Mouse (Mus musculus) spleen, adult 12 weeks (tissue): Measurements from ENCODE around the gene Atrnl1.
"Not testable (repeated sequence)": the region's sequence is repeated elsewhere in the genome, so short reads cannot be mapped to it uniquely, and the experiment has no call there.

Experiments used
- DNase-seq: peaks from one replicate; pipeline ENCODE4 v3.0.0; 2022; ENCODE audit warnings: low spot score

Atrnl1 gene

DNA sequence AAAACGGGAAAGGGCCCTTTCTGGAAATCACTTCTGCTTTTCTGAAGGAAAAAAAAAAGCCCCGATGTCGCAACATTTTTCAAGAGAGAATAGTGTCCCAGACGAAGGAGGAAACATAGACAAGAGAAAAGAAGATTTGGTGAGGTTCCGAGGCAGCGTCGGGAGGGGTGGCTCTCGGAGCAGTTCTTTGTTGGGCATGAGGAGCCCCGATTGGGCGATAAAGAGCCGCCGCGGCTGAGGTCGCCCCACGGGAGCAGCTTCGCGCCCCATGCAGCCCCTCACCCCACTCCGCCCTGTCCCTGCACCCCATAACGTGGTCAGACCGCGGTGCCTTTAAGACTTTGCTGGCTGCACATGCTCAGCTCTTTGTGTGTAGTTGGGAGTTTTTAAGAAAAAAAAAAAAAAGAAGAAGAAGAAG lies 767 bp upstream of the Atrnl1 start:
- no peak for DNase-seq

DNA sequence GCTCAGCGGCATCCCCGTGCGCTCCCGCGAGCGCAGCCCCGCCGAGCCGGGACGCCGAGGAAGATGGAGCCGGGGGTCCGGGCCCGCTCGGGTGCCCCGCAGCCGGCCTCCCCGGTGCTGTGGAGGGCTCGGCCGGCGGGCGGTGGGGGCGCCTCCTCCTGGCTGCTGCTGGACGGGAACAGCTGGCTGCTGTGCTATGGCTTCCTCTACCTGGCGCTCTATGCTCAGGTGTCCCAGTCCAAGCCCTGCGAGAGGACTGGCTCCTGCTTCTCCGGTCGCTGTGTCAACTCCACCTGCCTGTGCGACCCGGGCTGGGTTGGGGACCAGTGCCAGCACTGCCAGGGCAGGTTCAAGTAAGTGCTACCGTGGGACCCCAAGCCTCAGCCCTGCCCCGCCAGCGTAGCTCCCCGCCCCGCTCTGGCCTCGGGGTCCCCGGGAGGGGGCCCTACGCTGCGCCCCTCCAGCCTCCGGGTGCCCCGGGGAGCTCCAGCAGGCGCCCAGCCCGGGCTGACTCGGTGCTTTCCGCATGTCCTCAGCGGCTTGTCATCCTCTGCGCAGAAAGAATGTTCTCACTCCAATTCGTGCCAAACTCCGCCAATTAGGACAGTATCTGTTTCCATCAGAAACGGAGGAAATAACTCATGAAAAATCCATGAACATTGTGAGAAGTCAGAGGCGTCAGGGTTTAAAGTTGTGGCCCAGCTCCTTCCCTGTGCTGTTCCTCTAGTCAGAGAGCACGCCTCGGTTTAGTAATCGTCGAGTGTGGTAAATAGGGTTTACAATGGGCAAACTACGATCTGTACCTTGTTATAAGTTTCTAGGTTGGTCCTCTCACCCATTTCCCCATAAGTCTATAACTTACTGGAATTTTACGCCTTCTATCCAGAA lies 701 bp downstream of the Atrnl1 start:
- no peak for DNase-seq

DNA sequence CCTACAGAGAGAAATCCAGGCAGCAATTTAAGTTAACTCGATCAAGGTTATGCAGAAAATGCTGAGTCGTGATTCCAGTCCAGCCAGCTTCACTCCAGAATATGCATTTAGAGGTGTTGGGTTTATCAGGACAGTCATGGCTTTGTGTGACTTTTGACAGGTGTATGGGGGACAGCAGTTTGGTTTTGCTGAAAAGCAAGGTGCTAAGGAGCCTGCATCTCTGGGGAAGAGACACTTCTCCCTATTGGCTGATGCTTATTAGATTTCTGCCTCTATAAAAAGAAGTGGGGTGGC lies 1.3 kb downstream of the Atrnl1 start:
- no peak for DNase-seq

DNA sequence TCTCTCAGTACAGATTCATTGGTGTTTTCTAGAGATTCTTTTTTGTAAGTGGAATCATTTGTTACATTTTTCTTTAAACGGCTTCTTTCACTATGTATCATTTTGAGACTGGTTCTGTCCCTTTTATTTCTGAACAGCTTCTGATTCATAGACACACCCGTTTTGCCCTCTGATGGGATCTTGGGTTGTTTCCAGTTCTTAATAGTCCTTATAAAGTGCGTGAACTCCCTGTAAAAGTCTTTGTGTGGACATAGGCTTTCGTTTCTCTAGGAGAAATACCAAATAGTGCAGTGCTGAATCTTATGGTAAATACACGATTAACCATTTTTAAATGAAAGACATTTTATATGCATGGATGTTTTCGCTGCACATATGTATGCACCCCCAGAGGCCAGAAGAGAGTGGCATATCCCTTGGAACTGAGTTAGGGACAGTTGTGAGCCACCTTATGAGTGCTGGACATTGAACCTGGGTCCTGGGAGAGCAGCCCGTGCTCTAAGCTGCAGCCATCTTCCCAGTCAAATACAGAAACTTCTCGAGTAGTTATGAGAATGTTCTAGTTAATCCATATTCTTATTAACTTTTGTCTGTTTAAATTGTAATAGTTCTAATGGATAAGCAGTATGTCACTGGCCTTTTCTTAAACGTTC lies 5.3 kb downstream of the Atrnl1 start:
- DNase-seq, result no peak

DNA sequence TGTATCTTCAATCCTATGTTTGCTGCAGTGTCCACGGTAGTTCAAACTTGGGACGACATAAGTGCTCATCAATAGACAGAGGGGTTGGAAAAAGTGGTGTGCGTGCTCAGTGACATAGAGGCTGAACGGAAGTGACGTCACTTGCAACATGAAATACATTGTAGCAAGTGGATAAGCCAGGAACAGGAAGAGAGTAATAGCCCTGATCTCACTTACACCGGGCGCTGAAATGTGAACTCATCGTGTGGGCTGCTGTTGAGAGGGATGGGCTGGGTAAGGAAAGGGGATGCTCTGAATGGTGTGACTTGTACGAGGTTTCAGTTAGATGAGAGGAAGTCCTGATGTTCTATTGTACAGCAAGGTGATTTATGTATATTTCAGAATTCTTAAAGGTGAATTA lies 8.3 kb downstream of the Atrnl1 start:
- no peak for DNase-seq

DNA sequence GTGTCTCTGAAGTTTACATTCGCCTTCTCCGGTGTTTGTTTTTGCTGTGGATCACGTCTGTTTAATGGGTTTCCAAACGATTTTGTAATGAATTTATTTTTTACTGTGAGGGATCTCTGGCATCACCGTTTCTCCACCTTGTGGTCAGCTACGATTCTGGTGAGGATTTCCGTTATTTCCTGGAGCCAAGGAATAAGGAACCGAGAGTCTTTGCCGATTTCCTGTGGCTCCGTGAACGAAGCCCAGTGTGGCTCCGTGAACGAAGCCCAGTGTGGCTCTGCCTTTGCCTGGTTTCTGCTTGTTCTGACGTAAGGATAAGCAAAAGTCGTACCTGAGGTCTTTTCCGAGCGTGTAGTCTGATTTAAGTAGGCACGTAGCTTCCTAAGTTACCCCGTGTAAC lies 11.0 kb downstream of the Atrnl1 start:
- DNase-seq, result no peak

DNA sequence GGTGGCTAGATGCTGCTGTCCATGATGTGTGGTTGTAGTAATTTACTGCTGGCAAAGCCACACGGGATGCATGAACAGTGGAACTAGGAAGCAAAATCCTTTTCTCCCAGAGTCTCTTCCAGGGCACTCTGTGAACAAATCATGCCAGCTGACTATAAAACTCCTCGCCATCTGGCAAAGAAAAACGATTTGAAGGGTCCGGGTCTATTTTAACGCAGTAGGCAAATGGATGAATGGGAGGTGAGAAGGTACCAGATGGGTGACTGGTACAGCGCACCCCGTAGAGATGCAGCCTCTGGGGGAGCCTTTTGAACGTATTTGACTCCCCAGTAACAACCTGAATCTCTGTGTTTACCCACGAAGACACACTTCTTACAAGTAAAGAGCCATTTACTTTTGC lies 14.9 kb downstream of the Atrnl1 start:
- DNase-seq, result no peak

DNA sequence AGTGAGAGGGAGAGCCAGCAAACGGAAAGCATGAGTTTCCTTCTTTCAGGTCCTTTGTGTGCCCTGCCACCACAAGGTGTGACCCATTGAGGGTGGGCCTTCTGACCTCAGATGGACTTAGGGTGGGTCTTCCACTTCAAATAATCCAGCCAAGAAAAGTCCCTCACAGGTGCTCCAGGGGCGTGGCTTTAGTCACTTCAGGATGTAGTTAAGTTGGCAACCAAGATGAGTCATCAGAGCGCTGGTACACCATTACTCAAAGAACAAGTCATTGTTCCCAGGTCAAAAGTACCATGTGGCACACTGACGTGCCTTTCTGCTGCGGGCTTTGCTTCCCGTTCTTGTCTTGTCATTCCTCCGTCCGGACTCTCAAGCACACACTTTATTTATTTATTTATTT lies 16.4 kb downstream of the Atrnl1 start:
- no peak for DNase-seq

DNA sequence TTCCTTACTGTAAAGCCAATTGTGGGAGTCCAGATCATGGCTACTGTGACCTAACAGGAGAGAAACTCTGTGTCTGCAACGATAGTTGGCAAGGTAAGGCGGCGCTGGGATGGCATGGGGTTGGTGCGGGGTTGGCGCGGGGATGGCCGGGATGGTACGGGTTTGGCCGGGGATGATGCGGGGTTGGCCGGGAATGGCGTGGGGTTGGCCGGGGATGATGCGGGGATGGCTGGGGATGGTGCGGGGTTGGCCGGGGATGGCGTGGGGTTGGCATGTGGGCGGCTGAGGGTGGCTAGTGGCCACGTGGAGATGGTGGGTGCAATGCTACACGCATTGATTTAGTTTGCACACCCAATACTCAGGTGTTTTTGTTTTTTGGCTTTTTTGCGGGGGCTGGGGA lies 31.7 kb downstream of the Atrnl1 start:
- no peak for DNase-seq

DNA sequence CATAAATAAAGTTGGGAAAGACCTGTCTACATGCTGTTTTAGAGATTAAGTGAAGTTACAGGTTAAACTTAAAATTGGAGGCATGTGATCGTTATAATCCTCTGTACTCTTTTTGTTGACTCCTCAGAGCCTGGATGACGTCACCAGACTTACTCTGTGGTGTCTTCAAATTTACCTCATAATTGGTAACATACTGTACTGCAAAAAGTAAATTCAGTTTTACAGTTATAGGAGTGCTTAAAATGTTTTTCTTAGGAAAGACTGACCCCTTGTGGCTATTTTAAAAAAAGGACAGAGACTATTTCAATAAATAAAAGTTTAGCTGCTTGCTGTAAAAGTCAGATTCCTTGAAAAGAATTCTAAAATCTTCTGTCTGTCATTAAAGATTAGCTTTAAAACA lies 32.1 kb downstream of the Atrnl1 start:
- no peak for DNase-seq

DNA sequence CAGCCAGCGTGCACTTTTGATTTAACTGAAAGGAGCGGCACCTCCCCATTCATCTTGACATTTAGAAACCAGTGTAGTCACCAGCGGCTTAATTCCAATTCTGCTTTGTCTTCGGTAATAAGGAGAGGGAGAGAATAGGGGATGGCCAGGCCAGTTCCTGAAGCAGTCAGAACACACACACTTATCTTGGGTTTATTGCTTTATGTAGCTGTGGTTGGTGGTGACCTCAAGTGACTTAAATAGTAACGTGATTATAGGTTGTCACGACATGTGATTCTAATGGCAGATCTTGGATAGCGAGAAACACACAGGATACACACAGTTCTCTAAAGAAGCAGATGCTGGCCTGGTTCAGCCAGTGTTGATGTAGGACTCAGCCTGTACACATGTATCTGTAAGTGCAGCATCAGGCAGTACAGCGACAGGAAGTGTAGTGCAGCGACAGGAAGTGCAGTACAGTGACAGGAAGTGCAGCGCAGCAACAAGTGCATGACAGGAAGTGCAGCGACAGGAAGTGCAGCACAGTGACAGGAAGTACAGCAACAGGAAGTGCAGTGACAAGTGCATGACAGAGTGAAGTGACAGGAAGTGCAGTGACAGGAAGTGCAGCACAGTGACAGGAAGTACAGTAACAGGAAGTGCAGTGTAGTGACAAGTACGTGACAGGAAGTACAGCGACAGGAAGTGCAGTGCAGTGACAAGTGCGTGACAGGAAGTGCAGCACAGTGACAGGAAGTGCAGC lies 37.5 kb downstream of the Atrnl1 start:
- DNase-seq, result no peak

DNA sequence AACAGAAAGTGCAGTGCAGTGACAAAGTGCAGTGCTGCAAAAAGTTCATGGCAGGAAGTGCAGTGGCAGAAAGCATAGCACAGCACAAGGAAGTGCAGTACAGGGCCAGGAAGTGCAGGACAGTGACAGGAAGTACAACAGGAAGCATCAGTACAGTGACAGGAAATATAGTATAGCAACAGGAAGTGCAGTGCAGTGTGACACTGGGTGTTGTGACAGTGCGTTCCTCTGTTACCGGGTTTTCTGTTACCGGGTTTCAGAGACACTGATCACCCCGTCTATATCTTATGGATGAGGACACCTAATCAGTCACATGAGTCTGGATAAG lies 38.1 kb downstream of the Atrnl1 start:
- no peak for DNase-seq

DNA sequence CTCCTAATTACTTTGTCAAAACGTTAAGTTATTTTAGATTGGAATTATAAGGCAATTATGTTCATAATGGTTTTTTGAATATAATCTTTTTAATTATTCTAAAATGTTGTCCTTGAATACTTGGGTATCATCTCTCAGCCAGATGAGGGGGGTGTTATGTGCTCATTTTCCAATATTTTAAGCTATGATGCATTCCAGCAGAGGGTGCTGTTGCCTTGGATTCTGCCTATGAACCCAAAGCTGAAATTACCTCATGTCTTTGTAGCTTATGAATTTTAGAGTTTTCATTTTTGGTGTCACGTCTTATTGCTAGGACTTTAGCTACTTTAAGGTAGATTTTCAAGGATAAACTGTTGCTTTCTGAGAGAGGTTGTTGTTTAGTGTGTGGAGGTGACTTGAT lies 44.2 kb downstream of the Atrnl1 start:
- DNase-seq, result no peak

DNA sequence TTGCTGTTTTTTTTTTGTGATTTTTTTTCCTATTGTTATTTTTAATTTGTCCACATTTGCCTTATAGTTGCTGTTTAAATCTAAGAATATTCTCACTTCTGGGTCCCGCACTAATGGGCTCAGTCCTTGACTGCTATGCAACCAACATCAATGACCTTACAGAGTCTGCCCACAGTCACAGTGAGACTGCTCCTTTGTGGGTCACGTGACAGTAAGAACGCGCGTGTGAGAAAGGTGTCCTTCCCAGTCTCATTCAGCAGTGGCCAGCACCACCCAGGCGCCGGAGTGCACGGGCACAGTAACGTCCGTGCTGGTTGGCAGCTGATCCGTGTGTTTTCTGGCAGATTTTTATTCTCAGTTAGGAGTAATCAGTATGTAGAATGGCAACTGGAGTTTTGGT lies 44.7 kb downstream of the Atrnl1 start:
- DNase-seq, result no peak

DNA sequence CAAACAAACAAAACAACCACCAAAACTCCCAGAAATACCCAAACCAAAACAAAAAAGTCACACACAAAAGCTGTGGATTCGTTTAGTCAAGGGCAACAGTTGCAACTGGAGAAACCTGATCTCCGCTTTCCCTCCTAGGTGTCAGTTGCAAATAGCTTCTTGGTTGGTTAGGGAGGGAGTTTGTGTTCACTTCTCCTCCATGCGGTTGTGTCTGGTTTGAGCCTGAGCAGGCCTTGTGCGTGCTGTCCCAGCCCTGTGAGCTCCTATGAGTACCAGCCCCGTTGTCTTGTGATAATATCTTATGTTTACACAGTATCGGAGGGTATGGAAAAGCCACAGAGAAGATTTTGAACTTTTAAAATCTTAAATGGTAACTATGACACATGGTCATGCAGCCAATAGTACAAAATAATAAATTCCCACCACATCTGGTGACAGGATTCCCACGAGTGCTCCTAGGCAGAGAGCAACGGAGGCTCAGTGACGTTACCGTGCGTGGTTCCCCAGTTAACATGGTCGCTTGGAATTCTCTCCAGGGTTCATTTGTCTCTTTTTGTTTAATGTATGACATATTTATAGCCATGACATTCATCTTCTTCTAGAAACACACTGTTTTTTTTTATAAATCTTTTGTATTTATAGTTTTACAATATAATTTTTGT lies 46.7 kb downstream of the Atrnl1 start:
- DNase-seq, result no peak

DNA sequence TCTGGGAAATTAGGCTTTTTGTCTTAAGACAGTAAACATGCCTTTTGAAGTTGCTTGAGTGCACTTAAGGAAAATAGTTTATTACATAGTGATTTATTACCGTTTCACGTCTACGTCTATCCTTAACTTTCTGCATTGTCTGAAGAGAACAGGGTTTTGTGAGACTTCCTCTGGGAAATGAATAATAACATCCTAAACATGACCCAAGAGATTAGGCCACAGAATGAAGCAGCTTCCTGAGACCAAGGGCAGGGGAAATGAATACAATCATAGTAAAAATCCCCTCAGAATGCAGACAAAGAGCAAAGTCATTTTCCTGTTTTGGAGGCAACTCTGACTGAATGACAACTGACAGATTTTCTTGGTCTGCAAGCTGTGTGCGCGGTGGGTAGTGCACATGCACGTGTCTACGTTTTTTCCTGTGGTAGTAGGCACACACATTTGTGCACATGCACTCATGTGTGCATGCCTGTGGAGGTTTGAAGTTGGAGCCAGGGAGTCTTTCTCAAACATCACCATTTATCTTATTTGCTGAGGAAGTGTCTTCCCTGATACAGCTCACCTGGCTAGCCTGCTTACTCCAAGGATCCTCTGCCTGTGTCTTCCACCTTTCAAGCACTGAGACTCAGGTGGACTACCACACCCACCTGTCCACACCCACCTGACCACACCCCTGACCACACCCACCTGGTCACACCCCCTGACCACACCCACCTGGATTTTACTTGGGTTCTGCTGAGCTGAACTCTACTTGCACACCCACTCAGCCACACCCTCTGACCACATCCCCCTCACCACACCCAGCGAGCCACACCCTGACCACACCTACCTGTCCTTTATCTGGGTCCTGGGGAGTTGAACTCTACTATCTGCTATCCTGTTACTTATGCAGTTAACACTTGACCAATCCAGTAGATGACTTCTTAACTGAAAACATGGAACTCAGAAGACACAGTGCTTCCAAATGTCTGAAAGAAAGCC lies 47.6 kb downstream of the Atrnl1 start:
- no peak for DNase-seq

DNA sequence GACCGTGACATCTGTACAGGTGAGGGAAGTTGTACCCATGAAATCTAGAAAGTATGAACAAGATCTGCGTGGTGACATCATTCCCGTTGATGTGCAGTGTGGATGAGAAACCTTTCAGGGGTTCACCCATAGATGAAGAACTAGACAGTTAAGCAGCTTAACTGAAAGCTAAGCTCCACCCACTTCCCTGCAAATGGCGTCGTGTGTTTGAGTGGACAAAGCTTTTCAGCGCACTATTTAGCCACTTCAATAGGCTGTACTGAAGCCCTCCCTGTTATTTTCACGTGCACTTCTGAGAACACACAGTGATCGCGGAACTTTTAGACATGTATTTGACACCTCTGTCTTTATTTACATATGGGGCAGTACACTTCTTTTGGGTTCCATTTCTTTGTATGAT lies 56.2 kb downstream of the Atrnl1 start:
- no peak for DNase-seq

DNA sequence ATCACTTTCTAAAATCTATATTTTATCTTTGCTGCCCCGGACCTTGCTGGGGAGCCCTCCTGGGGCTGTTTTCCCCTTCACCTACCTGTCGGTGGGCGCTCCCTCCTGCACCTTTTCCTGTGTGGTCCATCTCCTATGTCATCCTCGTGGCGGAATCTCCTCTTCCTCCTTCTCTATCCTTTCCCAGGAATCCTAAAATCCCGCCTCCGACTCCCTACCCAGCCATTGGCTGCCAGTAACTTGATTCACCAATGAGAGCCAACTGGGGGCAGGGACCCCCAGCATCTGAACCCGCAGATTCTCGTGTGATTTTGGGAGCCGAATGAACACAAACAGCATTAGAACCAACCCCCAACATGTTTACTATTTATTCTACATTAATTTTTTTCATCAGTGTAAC lies 57.1 kb downstream of the Atrnl1 start:
- no peak for DNase-seq

DNA sequence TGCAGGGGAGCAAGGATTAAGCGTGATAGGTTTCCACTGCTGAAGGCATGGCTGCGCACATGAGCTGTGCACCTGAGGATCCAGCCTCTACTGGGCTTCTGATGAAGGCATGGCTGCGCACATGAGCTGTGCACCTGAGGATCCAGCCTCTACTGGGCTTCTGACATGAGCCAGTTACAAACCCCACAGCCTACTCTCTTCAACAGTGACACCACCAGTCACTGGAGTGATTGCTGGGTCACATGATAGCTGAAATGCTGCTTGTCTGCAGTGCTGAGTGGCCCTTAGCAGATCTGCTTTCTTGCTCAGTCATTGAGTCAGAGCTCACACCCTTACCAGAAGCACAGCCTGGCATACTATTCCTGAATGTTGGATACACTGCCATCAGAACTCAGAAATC lies 68.6 kb downstream of the Atrnl1 start:
- no peak for DNase-seq

DNA sequence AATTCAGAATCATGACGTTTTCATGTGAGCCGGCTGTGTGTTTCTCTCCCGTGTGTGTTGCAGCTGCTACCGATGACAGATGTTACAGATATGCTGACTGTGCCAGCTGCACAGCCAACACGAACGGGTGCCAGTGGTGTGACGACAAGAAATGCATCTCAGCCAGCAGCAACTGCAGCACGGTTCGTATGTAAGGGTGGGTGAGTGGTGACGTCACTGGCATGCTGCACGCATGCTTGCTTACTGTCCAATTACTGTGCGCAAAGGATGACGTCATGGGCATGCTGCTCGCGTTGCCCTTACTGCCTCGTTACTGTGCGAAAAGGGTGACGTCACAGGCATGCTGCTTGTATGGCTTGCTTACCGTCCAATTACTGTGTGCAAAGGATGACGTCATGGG lies 75.8 kb downstream of the Atrnl1 start:
- DNase-seq, result no peak

DNA sequence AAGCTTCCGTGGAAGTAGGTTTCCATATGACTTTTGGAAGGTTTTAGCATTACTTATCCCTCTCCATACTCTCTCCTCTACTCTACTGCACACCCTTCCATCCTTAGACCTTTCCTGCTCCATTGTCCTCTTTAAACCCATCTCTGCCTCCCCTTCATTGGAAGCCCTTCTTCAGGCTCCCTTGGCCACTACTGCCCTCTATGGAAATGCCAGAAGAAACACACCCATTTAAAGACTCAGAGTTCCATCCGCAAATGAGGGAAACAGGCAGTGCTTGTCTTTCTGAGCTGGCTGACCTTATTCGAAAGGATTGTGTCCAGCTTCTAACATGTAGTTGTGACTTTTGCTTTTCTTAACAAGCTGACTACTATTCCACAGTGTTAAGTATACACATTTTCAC lies 81.7 kb downstream of the Atrnl1 start:
- no peak for DNase-seq

DNA sequence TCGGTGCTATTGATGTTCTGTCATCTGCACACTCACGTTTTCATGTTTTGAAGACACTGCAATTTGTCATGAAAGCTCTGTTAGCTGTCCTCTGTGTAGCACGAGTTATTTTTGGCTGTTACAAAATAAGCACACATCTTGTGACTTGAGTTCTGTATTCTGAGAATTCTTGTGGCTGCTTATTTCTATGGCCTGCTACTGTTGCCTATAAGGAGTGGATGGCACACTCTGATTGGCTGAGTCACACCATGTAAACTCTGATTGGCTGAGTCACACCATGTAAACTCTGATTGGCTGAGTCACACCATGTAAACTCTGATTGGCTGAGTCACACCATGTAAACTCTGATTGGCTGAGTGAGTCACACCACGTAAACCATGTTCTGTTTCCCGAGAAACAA lies 85.9 kb downstream of the Atrnl1 start:
- not testable (repeated sequence) for DNase-seq
